Mouse (Mus musculus): ENCODE measurements around the gene Apold1. TPM values are rescaled to one million over a fixed set of nuclear protein-coding genes. Genes with fewer than 3 reads are reported as not detected.

Gene Apold1
- polyA plus RNA-seq, 1 experiment from 2014 or later, result 0.83 TPM

DNA sequence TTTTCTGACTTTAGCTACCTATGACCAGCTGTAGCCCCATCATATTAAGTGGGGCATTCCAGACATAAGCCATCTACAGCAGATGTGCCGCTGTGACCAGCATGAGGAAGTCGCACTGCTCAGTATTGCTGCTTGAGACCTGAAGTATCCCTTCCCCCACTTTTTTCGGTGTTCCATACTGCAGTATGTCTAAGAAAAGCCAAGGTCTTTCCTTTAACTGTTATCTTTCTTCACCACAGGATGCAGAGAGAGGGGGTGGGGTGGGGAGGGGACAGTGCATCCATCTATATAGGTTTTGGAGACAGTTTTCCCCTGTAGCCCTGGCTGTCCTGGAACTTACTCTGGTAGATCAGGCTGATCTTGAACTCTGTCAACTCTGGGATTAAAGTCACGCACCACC lies 24.9 kb downstream of the Apold1 start:
- no peak for TF ChIP-seq CTCF (IDR thresholded peaks at IDR 0.05; ENCODE audit: low read depth)
- H3K27me3 ChIP-seq (ENCODE audit: insufficient read depth, low read length), result no peaks in the 10 kb centered on the region
- DNase-seq (no peak), ATAC-seq (ENCODE audit: insufficient read depth) (no peak)
- no peak overlapping the region for H3K4me3 ChIP-seq (ENCODE audit: low read depth, low read length)
- H3K27ac ChIP-seq (ENCODE audit: low read depth), result no peak overlapping the region
- H3K4me2 ChIP-seq, result no peak overlapping the region
- WGBS, result 89% methylated on average over 4 of the region's 4 CpGs
- no peaks in the 10 kb centered on the region for H3K36me3 ChIP-seq (ENCODE audit: insufficient read depth)
- no peaks in the 10 kb centered on the region for H3K9me3 ChIP-seq (ENCODE audit: low read depth, low read length)
- H3K9ac ChIP-seq, result no peak overlapping the region
- H3K4me1 ChIP-seq (ENCODE audit: insufficient read depth), result no peaks in the 10 kb centered on the region

DNA sequence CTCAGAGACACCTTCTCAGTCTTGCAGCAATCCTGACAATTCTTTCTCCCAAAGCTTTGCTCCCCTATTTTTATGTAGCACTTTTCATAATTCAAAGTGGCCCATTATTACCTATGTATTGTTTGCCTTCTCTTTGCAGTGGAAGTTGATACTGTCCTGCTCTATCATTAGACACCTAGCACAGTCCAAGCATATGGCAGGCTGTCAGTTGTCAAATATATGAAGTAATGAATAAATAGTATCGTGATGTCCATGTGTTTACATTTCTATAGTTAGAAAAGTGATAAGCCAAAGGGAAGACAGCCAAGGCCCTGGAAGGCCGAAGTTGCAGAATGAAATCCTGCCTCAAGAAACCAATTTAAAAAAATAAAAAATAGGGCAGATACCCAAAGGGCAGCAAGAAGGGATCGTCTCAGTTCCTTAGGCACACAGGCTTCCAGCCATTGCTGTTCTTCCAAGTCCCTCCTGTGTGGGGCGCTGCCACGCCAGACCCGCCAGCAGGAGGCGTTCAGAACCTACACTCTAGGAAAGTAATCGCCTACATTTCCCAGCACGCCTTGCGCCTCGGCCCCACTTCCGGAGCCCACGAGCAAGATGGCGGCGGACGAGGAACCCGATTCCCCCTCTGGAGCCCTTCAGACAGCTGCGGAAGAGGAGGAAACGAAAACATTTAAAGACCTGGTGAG lies 29.7 kb downstream of the Apold1 start, which contains the start of gene Ddx47:
Gene Ddx47 (plus strand): TSS at position 565 of the 686 bp plus-strand sequence.
- ATAC-seq (ENCODE audit: insufficient read depth) (peak; percentile 93), DNase-seq (peak; percentile 99)
- peak within 1 kb of the TSS; percentile 83 for H3K9ac ChIP-seq
- H3K27me3 ChIP-seq (ENCODE audit: insufficient read depth, low read length), result no peaks in the 10 kb centered on the region
- H3K4me3 ChIP-seq (ENCODE audit: low read depth, low read length), result peak within 1 kb of the TSS; percentile 72
- H3K36me3 ChIP-seq (ENCODE audit: insufficient read depth), result peaks cover 29% of the 10 kb centered on the region
- H3K4me1 ChIP-seq (ENCODE audit: insufficient read depth), result no peaks in the 10 kb centered on the region
- under 1% methylated on average over 19 of the region's 19 CpGs for WGBS
- H3K9me3 ChIP-seq (ENCODE audit: low read depth, low read length), result no peaks in the 10 kb centered on the region
- no peak within 1 kb of the TSS; the same call in 1 of the 2 replicates for H3K27ac ChIP-seq (ENCODE audit: low read depth)
- peak; percentile 99 for TF ChIP-seq CTCF (IDR thresholded peaks at IDR 0.05; ENCODE audit: low read depth)
- H3K4me2 ChIP-seq, result peak within 1 kb of the TSS; percentile 81

DNA sequence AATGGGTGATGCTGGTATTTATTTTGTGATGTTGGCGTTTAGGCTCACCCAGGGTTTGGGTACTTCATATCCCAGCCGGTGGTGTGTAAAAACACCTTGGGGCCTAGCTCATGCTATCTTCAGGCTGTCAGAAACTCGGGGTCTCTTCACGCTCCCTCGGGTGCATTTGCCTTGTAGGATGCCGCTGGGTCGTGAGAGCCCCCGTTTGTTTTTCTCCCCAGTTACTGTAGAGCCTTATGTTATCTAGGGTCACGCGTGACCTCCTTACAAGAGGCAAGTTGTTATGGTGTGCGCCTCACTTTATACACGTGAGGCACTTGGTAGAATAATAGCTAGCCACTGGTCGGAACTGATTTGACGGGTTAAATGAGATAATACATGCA lies 30.2 kb downstream of the Apold1 start:
- no peak for TF ChIP-seq CTCF (IDR thresholded peaks at IDR 0.05; ENCODE audit: low read depth)
- peak overlapping the region; percentile 72 for H3K4me3 ChIP-seq (ENCODE audit: low read depth, low read length)
- peak overlapping the region; percentile 81 for H3K4me2 ChIP-seq
- H3K27ac ChIP-seq (ENCODE audit: low read depth), result no peak overlapping the region
- peak overlapping the region; percentile 83 for H3K9ac ChIP-seq
- H3K27me3 ChIP-seq (ENCODE audit: insufficient read depth, low read length), result no peaks in the 10 kb centered on the region
- under 1% methylated on average over 14 of the region's 14 CpGs for WGBS
- ATAC-seq (ENCODE audit: insufficient read depth), result peak; percentile 43; the same call in 1 of the 2 replicates
- DNase-seq, result no peak
- H3K9me3 ChIP-seq (ENCODE audit: low read depth, low read length), result no peaks in the 10 kb centered on the region
- H3K4me1 ChIP-seq (ENCODE audit: insufficient read depth), result no peaks in the 10 kb centered on the region
- peaks cover 34% of the 10 kb centered on the region for H3K36me3 ChIP-seq (ENCODE audit: insufficient read depth)

DNA sequence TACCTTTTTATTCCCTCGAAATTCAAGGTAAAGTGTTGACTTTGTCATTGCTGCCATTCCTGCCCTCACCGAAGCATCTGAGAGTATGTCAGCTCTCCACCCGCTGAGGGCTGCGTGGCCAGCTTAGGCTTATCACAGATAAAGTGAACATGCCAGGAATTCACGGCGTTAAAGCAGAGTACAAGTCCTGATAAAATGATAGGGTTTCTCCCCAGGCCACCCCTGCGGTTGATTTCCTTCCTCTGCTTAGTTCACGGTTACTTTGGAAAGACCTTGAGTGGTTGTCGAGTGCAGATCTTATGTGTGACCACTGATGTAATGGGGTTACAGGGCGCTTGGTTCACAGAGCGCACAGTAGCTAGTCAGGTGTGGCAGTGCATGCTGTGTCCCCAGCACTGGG lies 35.7 kb downstream of the Apold1 start:
- H3K4me3 ChIP-seq (ENCODE audit: low read depth, low read length), result no peak overlapping the region
- no peaks in the 10 kb centered on the region for H3K4me1 ChIP-seq (ENCODE audit: insufficient read depth)
- peaks cover 88% of the 10 kb centered on the region for H3K36me3 ChIP-seq (ENCODE audit: insufficient read depth)
- TF ChIP-seq CTCF (IDR thresholded peaks at IDR 0.05; ENCODE audit: low read depth), result no peak
- no peaks in the 10 kb centered on the region for H3K9me3 ChIP-seq (ENCODE audit: low read depth, low read length)
- no peak for DNase-seq
- no peak overlapping the region for H3K4me2 ChIP-seq
- H3K27me3 ChIP-seq (ENCODE audit: insufficient read depth, low read length), result no peaks in the 10 kb centered on the region
- H3K9ac ChIP-seq, result no peak overlapping the region
- 75% methylated on average over 11 of the region's 11 CpGs for WGBS
- H3K27ac ChIP-seq (ENCODE audit: low read depth), result no peak overlapping the region
- 0 out of 2 replicates have a peak, but pooled peaks have one; percentile 6 for ATAC-seq (ENCODE audit: insufficient read depth)

DNA sequence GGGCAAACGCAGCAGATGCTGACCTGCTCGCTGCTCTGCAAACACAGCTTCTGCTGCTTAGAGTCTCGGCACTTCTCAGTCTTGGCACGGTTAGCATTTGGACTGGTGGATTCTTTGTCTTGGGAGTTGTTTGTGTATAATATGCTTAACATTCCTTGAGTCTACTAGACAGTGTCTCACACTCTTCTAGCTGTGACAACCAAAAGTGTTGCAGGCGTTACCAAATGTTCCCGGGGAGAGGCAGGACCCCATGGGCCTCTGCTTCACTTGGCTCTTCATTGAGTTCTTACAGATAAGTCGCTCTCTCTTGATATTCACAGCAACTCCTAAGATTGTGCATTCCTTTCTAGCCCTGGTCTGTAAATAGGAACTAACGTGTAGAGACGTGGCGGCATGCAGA lies 38.0 kb downstream of the Apold1 start:
- no peak for TF ChIP-seq CTCF (IDR thresholded peaks at IDR 0.05; ENCODE audit: low read depth)
- no peak overlapping the region for H3K4me2 ChIP-seq
- H3K27me3 ChIP-seq (ENCODE audit: insufficient read depth, low read length), result no peaks in the 10 kb centered on the region
- DNase-seq (no peak), ATAC-seq (ENCODE audit: insufficient read depth) (no peak)
- 82% methylated on average over 10 of the region's 10 CpGs for WGBS
- peaks cover 98% of the 10 kb centered on the region for H3K36me3 ChIP-seq (ENCODE audit: insufficient read depth)
- H3K9ac ChIP-seq, result no peak overlapping the region
- no peak overlapping the region for H3K27ac ChIP-seq (ENCODE audit: low read depth)
- no peaks in the 10 kb centered on the region for H3K4me1 ChIP-seq (ENCODE audit: insufficient read depth)
- no peaks in the 10 kb centered on the region for H3K9me3 ChIP-seq (ENCODE audit: low read depth, low read length)
- no peak overlapping the region for H3K4me3 ChIP-seq (ENCODE audit: low read depth, low read length)

DNA sequence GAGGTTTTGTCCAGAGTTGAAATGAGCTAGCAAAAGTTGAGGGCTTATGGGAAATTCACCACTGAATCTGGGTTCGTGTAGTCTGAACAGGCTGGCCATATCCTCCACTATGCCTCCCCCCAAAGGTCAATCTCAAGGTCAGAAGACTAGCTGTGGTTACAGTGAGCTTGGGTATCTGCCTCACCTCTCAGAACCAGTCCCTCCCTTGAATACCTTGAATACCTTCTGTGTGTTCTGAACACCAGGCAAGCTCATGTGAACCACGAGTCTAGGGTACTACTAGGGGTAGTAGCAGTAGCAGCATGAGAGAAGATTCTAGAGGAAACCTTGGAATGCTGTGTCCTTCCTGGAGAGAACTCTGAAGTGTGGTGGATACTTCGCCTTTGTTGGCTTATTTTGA lies 40.1 kb downstream of the Apold1 start:
- WGBS, result 77% methylated on average over 3 of the region's 3 CpGs

DNA sequence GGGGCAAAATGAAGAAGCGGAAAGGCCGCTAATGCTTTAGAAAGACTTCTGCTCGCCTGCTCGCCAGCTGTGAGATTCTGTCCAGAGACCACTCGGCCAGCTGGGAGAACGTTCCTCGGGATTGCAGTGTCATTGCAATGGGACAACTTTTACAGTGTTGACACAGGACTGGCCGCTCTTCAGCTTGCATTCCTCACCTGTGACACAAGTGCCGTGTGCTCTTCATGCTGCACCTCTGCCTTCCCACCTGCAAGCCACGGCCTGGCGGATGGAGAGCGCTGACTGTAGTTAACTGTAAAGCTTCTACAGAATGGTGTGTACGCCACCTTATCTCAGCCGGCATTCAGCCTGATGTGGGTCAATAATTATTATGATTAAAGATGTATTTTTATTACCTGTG lies 41.9 kb downstream of the Apold1 start:
- H3K9me3 ChIP-seq (ENCODE audit: low read depth, low read length), result no peaks in the 10 kb centered on the region
- no peak overlapping the region for H3K9ac ChIP-seq
- TF ChIP-seq CTCF (IDR thresholded peaks at IDR 0.05; ENCODE audit: low read depth), result no peak
- ATAC-seq (ENCODE audit: insufficient read depth) (0 out of 2 replicates have a peak, but pooled peaks have one; percentile 53), DNase-seq (peak; percentile 25)
- H3K27me3 ChIP-seq (ENCODE audit: insufficient read depth, low read length), result no peaks in the 10 kb centered on the region
- WGBS, result 68% methylated on average over 14 of the region's 14 CpGs
- H3K27ac ChIP-seq (ENCODE audit: low read depth), result no peak overlapping the region
- H3K4me3 ChIP-seq (ENCODE audit: low read depth, low read length), result no peak overlapping the region
- H3K4me2 ChIP-seq, result no peak overlapping the region
- H3K36me3 ChIP-seq (ENCODE audit: insufficient read depth), result peaks cover 60% of the 10 kb centered on the region
- no peaks in the 10 kb centered on the region for H3K4me1 ChIP-seq (ENCODE audit: insufficient read depth)

More for the DNA sequence above, 40.1 kb downstream of the Apold1 start:
- Histone ChIP-seq H3K4me2 (no peak overlapping the region), H3K27me3 (ENCODE audit: insufficient read depth, low read length) (no peaks in the 10 kb centered on the region), H3K4me1 (ENCODE audit: insufficient read depth) (no peaks in the 10 kb centered on the region), H3K27ac (ENCODE audit: low read depth) (no peak overlapping the region), H3K9ac (no peak overlapping the region), H3K36me3 (ENCODE audit: insufficient read depth) (peaks cover 77% of the 10 kb centered on the region), H3K4me3 (ENCODE audit: low read depth, low read length) (no peak overlapping the region), H3K9me3 (ENCODE audit: low read depth, low read length) (no peaks in the 10 kb centered on the region)
- no peak for TF ChIP-seq CTCF (IDR thresholded peaks at IDR 0.05; ENCODE audit: low read depth)
- DNase-seq, result no peak
- ATAC-seq (ENCODE audit: insufficient read depth), result no peak
